Mouse (Mus musculus) C2C12 (cell line): ENCODE data around the gene Gpc6.

Experiments used
- CTCF ChIP-seq: IDR thresholded peaks from one replicate; pipeline ENCODE4 v1.5.1; 2011; ENCODE audit not compliant: control insufficient read depth, insufficient read depth, insufficient read length
- MAX ChIP-seq: IDR thresholded peaks from one replicate; pipeline ENCODE4 v1.6.1; 2011; ENCODE audit warnings: mild to moderate bottlenecking, control low read depth
- MYOD1 ChIP-seq: IDR thresholded peaks from one replicate; pipeline ENCODE4 v1.6.1; 2011; ENCODE audit warnings: low read depth; ENCODE audit not compliant: control insufficient read depth, insufficient read length
- MYOG ChIP-seq: IDR thresholded peaks from one replicate; pipeline ENCODE4 v1.6.1; 2011; ENCODE audit not compliant: control insufficient read depth, insufficient read length; ENCODE audit errors: extremely low read depth
- USF1 ChIP-seq: IDR thresholded peaks from one replicate; pipeline ENCODE4 v1.6.1; 2011; ENCODE audit warnings: low read depth, mild to moderate bottlenecking, control low read depth, moderate library complexity

- no peak for TF ChIP-seq CTCF
- no peak for TF ChIP-seq MYOD1
- TF ChIP-seq MYOG: no peak
- no peak for TF ChIP-seq USF1
- TF ChIP-seq MAX: no peak
These were observed 459.1 kb downstream of the Gpc6 start for GRCm38 (mm10) chr14:117384096-117384770.
